Mouse (Mus musculus) small intestine, adult 2 months (tissue): ENCODE data around the gene Lpp.

Experiments used
- CTCF ChIP-seq: fragments of 200-500 bp; IDR thresholded peaks from 2 replicates; pipeline ENCODE4 v1.5.1; 2012; ENCODE audit warnings: low read depth, mild to moderate bottlenecking, control low read depth, inconsistent platforms, low read length, moderate library complexity, mixed read lengths; ENCODE audit not compliant: insufficient replicate concordance, insufficient read length; ENCODE audit errors: extremely low read depth
- POLR2A ChIP-seq: fragments of 200-500 bp; IDR thresholded peaks from 2 replicates; pipeline ENCODE4 v1.6.1; 2012; ENCODE audit warnings: low read depth, mild to moderate bottlenecking, control low read depth, inconsistent platforms, low read length, moderate library complexity

- TF ChIP-seq CTCF (no peak), POLR2A (no peak)
Observed at GRCm38 (mm10) chr16:24958661-24959060, 565.4 kb downstream of the Lpp start.
